Mouse (Mus musculus): ENCODE results near the gene Srgap2. TPM values are rescaled to one million over a fixed set of nuclear protein-coding genes. Genes with fewer than 3 reads are reported as not detected.

The Srgap2 gene
- polyA plus RNA-seq, 1 experiment from 2014 or later, result 3.1 TPM

GRCm38 (mm10) chr1:131419307-131419706, 107.8 kb downstream of the Srgap2 start:
- no peak for TF ChIP-seq CTCF (IDR thresholded peaks at IDR 0.05; ENCODE audit: low read depth)
- H3K27ac ChIP-seq (ENCODE audit: low read depth, low read length), result no peak overlapping the region
- no peak for ATAC-seq
- 28% methylated on average over 3 of the region's 3 CpGs for WGBS
- H3K4me2 ChIP-seq (replicated peaks; ENCODE audit: low read depth), result no peak overlapping the region
- no peak overlapping the region for H3K9ac ChIP-seq (ENCODE audit: low read depth, low read length)
- no peaks in the 10 kb centered on the region for H3K4me1 ChIP-seq (replicated peaks; ENCODE audit: control insufficient read depth, insufficient read depth, low read length)
- no peaks in the 10 kb centered on the region for H3K36me3 ChIP-seq (ENCODE audit: control insufficient read depth, insufficient read depth)
- no peak overlapping the region for H3K4me3 ChIP-seq (ENCODE audit: low read depth, low read length)
- H3K9me3 ChIP-seq (ENCODE audit: control insufficient read depth), result no peaks in the 10 kb centered on the region
- no peaks in the 10 kb centered on the region for H3K27me3 ChIP-seq (replicated peaks; ENCODE audit: control insufficient read depth, insufficient read depth, low read length)

GRCm38 (mm10) chr1:131417821-131418660, 109.1 kb downstream of the Srgap2 start:
- WGBS, result 80% methylated on average over 5 of the region's 5 CpGs
- no peak overlapping the region for H3K27ac ChIP-seq (ENCODE audit: low read depth, low read length)
- H3K27me3 ChIP-seq (replicated peaks; ENCODE audit: control insufficient read depth, insufficient read depth, low read length), result no peaks in the 10 kb centered on the region
- H3K4me3 ChIP-seq (ENCODE audit: low read depth, low read length), result no peak overlapping the region
- no peaks in the 10 kb centered on the region for H3K4me1 ChIP-seq (replicated peaks; ENCODE audit: control insufficient read depth, insufficient read depth, low read length)
- TF ChIP-seq CTCF (IDR thresholded peaks at IDR 0.05; ENCODE audit: low read depth), result no peak
- no peak for ATAC-seq
- H3K36me3 ChIP-seq (ENCODE audit: control insufficient read depth, insufficient read depth), result no peaks in the 10 kb centered on the region
- no peak overlapping the region for H3K4me2 ChIP-seq (replicated peaks; ENCODE audit: low read depth)
- H3K9me3 ChIP-seq (ENCODE audit: control insufficient read depth), result no peaks in the 10 kb centered on the region
- H3K9ac ChIP-seq (ENCODE audit: low read depth, low read length), result no peak overlapping the region

- H3K9me3 ChIP-seq (ENCODE audit: control insufficient read depth), result no peaks in the 10 kb centered on the region
- H3K27ac ChIP-seq (ENCODE audit: low read depth, low read length), result no peak overlapping the region
- H3K4me1 ChIP-seq (replicated peaks; ENCODE audit: control insufficient read depth, insufficient read depth, low read length), result no peaks in the 10 kb centered on the region
- H3K36me3 ChIP-seq (ENCODE audit: control insufficient read depth, insufficient read depth), result no peaks in the 10 kb centered on the region
- 58% methylated on average over 5 of the region's 5 CpGs for WGBS
- no peaks in the 10 kb centered on the region for H3K27me3 ChIP-seq (replicated peaks; ENCODE audit: control insufficient read depth, insufficient read depth, low read length)
- H3K4me3 ChIP-seq (ENCODE audit: low read depth, low read length), result no peak overlapping the region
- no peak overlapping the region for H3K9ac ChIP-seq (ENCODE audit: low read depth, low read length)
- H3K4me2 ChIP-seq (replicated peaks; ENCODE audit: low read depth), result no peak overlapping the region
- no peak for TF ChIP-seq CTCF (IDR thresholded peaks at IDR 0.05; ENCODE audit: low read depth)
- no peak for ATAC-seq
These were observed 109.9 kb downstream of the Srgap2 start for GRCm38 (mm10) chr1:131417059-131417750.

- H3K9me3 ChIP-seq (ENCODE audit: control insufficient read depth), result no peaks in the 10 kb centered on the region
- H3K4me2 ChIP-seq (replicated peaks; ENCODE audit: low read depth), result no peak overlapping the region
- no peak overlapping the region for H3K27ac ChIP-seq (ENCODE audit: low read depth, low read length)
- WGBS, result 77% methylated on average over 3 of the region's 3 CpGs
- no peaks in the 10 kb centered on the region for H3K27me3 ChIP-seq (replicated peaks; ENCODE audit: control insufficient read depth, insufficient read depth, low read length)
- TF ChIP-seq CTCF (IDR thresholded peaks at IDR 0.05; ENCODE audit: low read depth), result no peak
- H3K4me3 ChIP-seq (ENCODE audit: low read depth, low read length), result no peak overlapping the region
- ATAC-seq, result no peak
- no peaks in the 10 kb centered on the region for H3K4me1 ChIP-seq (replicated peaks; ENCODE audit: control insufficient read depth, insufficient read depth, low read length)
- no peaks in the 10 kb centered on the region for H3K36me3 ChIP-seq (ENCODE audit: control insufficient read depth, insufficient read depth)
- no peak overlapping the region for H3K9ac ChIP-seq (ENCODE audit: low read depth, low read length)
These were observed 123.6 kb downstream of the Srgap2 start for GRCm38 (mm10) chr1:131403567-131403966.

- no peak overlapping the region for H3K9ac ChIP-seq (ENCODE audit: low read depth, low read length)
- ATAC-seq, result no peak
- no peak overlapping the region for H3K4me3 ChIP-seq (ENCODE audit: low read depth, low read length)
- H3K27ac ChIP-seq (ENCODE audit: low read depth, low read length), result no peak overlapping the region
- no peaks in the 10 kb centered on the region for H3K9me3 ChIP-seq (ENCODE audit: control insufficient read depth)
- no peak overlapping the region for H3K4me2 ChIP-seq (replicated peaks; ENCODE audit: low read depth)
- 73% methylated on average over 3 of the region's 3 CpGs for WGBS
- no peaks in the 10 kb centered on the region for H3K27me3 ChIP-seq (replicated peaks; ENCODE audit: control insufficient read depth, insufficient read depth, low read length)
- H3K36me3 ChIP-seq (ENCODE audit: control insufficient read depth, insufficient read depth), result no peaks in the 10 kb centered on the region
- TF ChIP-seq CTCF (IDR thresholded peaks at IDR 0.05; ENCODE audit: low read depth), result no peak
- H3K4me1 ChIP-seq (replicated peaks; ENCODE audit: control insufficient read depth, insufficient read depth, low read length), result no peaks in the 10 kb centered on the region
These were observed 126.3 kb downstream of the Srgap2 start for GRCm38 (mm10) chr1:131400844-131401243.

GRCm38 (mm10) chr1:131398181-131398580, 129.0 kb downstream of the Srgap2 start:
- no peak for TF ChIP-seq CTCF (IDR thresholded peaks at IDR 0.05; ENCODE audit: low read depth)
- H3K4me2 ChIP-seq (replicated peaks; ENCODE audit: low read depth), result no peak overlapping the region
- no peak overlapping the region for H3K27ac ChIP-seq (ENCODE audit: low read depth, low read length)
- H3K4me1 ChIP-seq (replicated peaks; ENCODE audit: control insufficient read depth, insufficient read depth, low read length), result no peaks in the 10 kb centered on the region
- H3K36me3 ChIP-seq (ENCODE audit: control insufficient read depth, insufficient read depth), result no peaks in the 10 kb centered on the region
- no peak for ATAC-seq
- H3K9me3 ChIP-seq (ENCODE audit: control insufficient read depth), result no peaks in the 10 kb centered on the region
- no peak overlapping the region for H3K9ac ChIP-seq (ENCODE audit: low read depth, low read length)
- no peaks in the 10 kb centered on the region for H3K27me3 ChIP-seq (replicated peaks; ENCODE audit: control insufficient read depth, insufficient read depth, low read length)
- no peak overlapping the region for H3K4me3 ChIP-seq (ENCODE audit: low read depth, low read length)

Data from intestine, postnatal 0 days (tissue).